Mouse (Mus musculus) kidney, adult 2 months (tissue): ENCODE measurements around the gene Capzb. TPM values are rescaled to one million over a fixed set of nuclear protein-coding genes. Genes with fewer than 3 reads are reported as not detected.
A peak's percentile ranks its signal among the peaks of the same experiment; 100 is the strongest.

Experiments
- DNase-seq: peaks from one replicate; pipeline ENCODE4 v3.0.0; 2021
- H3K27ac ChIP-seq: fragments of 200-500 bp; 2 replicates; pipeline ENCODE4 v1.5.1; 2012; ENCODE audit warnings: low read depth, low read length, control low read depth, inconsistent platforms; ENCODE audit not compliant: insufficient read depth
- H3K27me3 ChIP-seq: fragments of 200-500 bp; replicated peaks from 2 replicates; pipeline ENCODE4 v1.6.1; 2012; ENCODE audit warnings: mild to moderate bottlenecking, moderate library complexity, low read length, inconsistent platforms; ENCODE audit not compliant: control insufficient read depth, insufficient read depth
- H3K36me3 ChIP-seq: fragments of 200-500 bp; 2 replicates; pipeline ENCODE4 v1.6.1; 2012; ENCODE audit warnings: mild to moderate bottlenecking, moderate library complexity, low read length, inconsistent platforms; ENCODE audit not compliant: control insufficient read depth, insufficient read depth
- H3K4me1 ChIP-seq: fragments of 200-500 bp; 2 replicates; pipeline ENCODE4 v1.6.1; 2011; ENCODE audit warnings: low read length; ENCODE audit not compliant: control insufficient read depth, insufficient read depth
- H3K4me3 ChIP-seq: fragments of 200-500 bp; 2 replicates; pipeline ENCODE4 v1.5.1; 2011; ENCODE audit warnings: mild to moderate bottlenecking, low read depth, low read length, control low read depth; ENCODE audit not compliant: insufficient read depth
- CTCF ChIP-seq: fragments of 200-500 bp; conservative IDR thresholded peaks from 2 replicates; pipeline ENCODE4 v1.5.1; 2011; ENCODE audit warnings: low read depth, mild to moderate bottlenecking, control low read depth, low read length, moderate library complexity, mixed read lengths; ENCODE audit not compliant: insufficient read depth, insufficient read length
- POLR2A ChIP-seq: fragments of 200-500 bp; IDR thresholded peaks from one replicate; pipeline ENCODE4 v1.6.1; 2011; ENCODE audit warnings: low read depth, low read length, control low read depth
- WGBS: fragments of 180-500 bp; shearing (Covaris S2); methylation state at CpG from one replicate; pipeline ENCODE4 v1.1.7; 2018; 5-methylcytosine and 5-hydroxymethylcytosine counted together
- polyA plus RNA-seq: library from polyadenylated mRNA; depleted of rRNA; stranded (reverse); fragments of >200 nt; gene quantifications from 2 replicates; pipeline ENCODE4 v1.2.3, GENCODE M21; 2012

Gene Capzb
- polyA plus RNA-seq, 1 experiment: 134 TPM

DNA sequence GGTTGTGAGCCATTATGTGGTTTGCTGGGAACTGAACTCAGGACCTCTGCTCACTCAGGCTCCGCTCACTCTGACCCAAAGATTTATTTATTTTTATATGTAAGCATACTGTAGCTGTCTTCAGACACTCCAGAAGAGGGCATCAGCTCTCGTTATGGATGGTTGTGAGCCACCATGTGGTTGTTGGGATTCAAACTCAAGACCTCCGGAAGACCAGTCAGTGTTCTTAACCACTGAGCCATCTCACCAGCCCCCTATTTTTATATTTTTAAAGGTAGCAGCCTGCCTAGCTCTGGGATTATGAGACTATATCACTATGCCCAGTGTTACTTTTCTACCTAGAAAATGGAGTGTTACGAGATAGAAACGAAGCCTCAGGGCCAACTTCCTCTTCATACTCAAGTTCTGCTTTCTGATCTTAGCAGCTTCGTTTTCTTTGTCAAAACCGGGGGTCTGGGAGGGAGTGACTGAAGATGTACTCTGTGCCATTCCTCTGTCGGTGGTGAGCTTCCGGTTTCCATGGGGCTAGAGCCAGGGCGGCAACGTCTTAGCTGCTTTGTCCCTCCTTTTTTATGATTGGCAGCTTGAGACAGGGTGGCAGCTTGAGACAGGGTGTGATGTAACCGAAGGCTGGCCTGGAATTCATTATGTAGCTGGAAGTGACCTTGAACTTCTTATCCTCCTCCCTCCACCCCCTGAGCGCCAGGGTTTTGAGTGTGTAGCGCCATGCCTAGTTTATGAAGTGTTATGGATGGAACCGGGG, 23.5 kb upstream of the Capzb start:
- DNase-seq: peak; percentile 32
- Histone ChIP-seq H3K4me1 (no peaks in the 10 kb centered on the region), H3K4me3 (no peak overlapping the region), H3K36me3 (no peaks in the 10 kb centered on the region), H3K27me3 (no peaks in the 10 kb centered on the region), H3K27ac (no peak overlapping the region)
- 68% methylated on average over 15 of the region's 15 CpGs for WGBS
- TF ChIP-seq CTCF (no peak), POLR2A (no peak)

DNA sequence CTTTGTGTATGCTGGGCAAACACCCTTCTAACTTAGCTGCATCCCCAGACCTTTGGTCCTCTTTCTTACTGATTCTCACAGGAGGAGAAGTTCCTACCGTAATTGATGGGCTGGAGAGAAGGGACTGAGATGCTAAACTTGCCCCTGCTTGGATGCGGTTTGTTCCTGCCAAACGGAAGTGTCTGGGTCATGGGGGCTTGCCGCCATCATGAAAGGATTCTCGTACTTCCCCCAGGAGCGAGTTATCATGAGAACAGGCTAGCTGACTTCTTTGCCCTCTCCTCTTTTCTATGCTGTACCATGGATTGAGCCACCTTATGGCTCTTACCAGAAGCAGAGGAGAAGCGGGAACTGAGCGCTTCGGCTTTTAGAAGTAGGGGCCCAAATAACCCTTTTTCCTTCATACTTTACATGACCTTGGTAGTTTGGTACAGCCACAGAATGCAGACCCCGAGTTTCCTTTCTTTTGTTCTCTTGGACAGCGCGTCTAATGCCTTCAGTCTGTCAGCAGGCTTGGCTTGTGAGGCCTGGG, 22.9 kb upstream of the Capzb start:
- H3K27me3 ChIP-seq: no peaks in the 10 kb centered on the region
- WGBS: 85% methylated on average over 12 of the region's 12 CpGs
- no peak for DNase-seq
- H3K27ac ChIP-seq: no peak overlapping the region
- no peak for TF ChIP-seq POLR2A
- no peak for TF ChIP-seq CTCF
- no peak overlapping the region for H3K4me3 ChIP-seq
- no peaks in the 10 kb centered on the region for H3K36me3 ChIP-seq
- peaks cover 3% of the 10 kb centered on the region; the same call in 1 of the 2 replicates for H3K4me1 ChIP-seq

DNA sequence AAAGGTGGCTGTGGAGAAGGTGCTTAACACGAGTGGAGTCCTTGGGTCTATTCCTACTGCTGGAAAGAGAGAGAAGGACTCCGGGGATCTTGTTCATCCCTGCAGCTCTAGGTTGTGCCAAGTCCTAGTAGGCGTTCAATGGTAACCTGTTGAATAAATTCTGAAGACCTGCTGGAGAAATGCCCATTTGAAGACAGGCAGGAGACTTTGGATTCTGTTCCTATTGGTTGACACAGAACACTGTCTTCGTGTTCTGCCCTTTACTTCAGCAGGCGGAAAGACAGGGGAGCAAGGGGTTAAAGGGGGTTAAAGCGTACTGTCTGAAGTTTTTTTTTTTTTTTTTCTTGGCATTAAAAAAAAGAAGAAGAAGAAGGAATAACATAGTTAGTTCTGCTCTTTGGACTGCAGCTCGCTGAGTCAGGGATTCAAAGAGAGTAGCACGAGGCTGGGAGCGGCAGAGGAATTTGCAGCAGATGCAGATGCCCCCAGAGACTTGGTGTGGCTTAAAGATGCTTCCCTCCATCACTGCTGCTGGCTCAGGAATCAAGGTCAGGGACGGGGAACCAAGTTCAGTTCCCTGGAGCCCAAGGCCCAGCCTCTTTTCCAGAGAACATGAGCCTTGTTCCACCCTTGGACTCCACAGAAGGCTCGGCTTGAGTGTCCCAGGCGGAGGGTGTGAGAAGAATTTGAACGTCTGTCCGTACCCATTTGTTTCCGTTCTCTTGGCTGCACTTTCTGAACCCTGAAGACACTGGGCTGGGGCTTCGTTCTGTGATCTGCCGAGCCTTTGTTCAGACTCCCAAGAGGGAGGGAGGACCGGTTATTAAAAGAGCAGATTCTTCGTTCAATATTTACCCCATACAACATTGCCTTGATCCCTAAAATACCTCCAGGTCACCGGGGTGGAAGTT, 17.4 kb upstream of the Capzb start:
- TF ChIP-seq CTCF (no peak), POLR2A (no peak)
- peak overlapping the region; percentile 49 for H3K27ac ChIP-seq
- WGBS: 26% methylated on average over 20 of the region's 20 CpGs
- H3K27me3 ChIP-seq: no peaks in the 10 kb centered on the region
- no peak overlapping the region for H3K4me3 ChIP-seq
- DNase-seq: peak; percentile 88
- no peaks in the 10 kb centered on the region for H3K36me3 ChIP-seq
- H3K4me1 ChIP-seq: peaks cover 10% of the 10 kb centered on the region; the same call in 1 of the 2 replicates

DNA sequence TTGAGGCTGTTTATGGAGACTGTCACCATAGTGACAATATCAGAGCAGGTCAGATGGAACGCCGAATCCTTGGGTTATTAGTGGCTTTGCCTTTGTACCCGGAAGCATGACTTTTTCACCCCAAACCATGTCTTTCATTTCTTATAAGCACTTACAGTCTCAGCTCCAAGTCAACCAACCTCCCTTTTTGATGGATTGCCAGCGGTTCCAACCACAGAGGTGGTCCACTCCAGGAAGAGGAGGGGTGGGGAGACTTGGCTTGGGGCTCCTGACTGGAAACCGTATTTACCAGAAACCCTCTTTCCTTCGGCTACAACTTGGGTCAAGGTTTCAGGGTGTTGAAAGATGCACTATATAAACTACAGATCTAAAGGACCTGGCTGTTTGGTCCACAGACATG, 16.7 kb upstream of the Capzb start:
- no peaks in the 10 kb centered on the region for H3K27me3 ChIP-seq
- peak overlapping the region; percentile 49 for H3K27ac ChIP-seq
- H3K4me3 ChIP-seq: no peak overlapping the region
- 32% methylated on average over 6 of the region's 6 CpGs for WGBS
- peaks cover 10% of the 10 kb centered on the region; the same call in 1 of the 2 replicates for H3K4me1 ChIP-seq
- no peak for TF ChIP-seq POLR2A
- no peak for TF ChIP-seq CTCF
- peak; percentile 67 for DNase-seq
- H3K36me3 ChIP-seq: no peaks in the 10 kb centered on the region

DNA sequence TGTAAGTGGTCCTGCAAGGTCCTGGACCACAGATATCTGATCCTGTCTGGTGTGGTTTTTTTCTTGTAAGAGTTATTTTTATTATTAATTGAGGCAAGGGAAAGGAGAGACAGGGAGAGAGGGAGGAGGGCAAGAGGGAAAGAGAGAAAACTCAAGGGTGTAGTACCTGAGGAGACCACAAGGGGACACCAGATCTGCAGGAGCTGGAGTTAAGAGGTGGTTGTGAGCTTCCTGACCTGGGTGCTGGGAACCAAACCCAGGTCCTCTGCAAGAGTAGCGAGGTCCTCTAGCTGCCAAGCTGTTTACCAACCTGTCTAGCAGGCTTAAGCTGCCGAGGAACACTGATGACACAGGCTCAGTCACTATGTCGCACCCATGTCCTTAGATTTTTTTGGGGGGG, 14.8 kb upstream of the Capzb start:
- TF ChIP-seq POLR2A (no peak), CTCF (peak; percentile 32; the same call in 1 of the 2 replicates)
- Histone ChIP-seq H3K36me3 (no peaks in the 10 kb centered on the region), H3K4me1 (peaks cover 10% of the 10 kb centered on the region; the same call in 1 of the 2 replicates), H3K27ac (no peak overlapping the region), H3K27me3 (no peaks in the 10 kb centered on the region), H3K4me3 (no peak overlapping the region)
- 98% methylated on average over 3 of the region's 3 CpGs for WGBS
- no peak for DNase-seq

DNA sequence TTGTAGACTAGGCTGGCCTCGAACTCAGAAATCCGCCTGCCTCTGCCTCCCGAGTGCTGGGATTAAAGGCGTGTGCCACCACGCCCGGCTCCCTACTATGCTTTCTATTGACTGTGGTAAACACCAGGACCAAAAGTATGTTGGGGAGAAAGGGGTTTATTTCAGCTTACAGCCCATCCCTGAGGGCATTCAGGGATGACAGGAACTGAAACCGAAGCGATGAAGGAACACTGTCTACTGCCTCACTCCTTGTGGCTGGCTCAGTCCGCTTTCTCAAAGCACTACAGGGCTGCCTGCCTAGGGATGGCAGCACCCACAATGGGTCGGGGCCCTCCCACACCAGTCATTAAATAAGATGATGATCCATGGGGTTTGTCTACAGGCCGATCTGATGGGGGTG, 14.3 kb upstream of the Capzb start:
- no peak for DNase-seq
- no peaks in the 10 kb centered on the region for H3K36me3 ChIP-seq
- H3K27me3 ChIP-seq: no peaks in the 10 kb centered on the region
- H3K27ac ChIP-seq: no peak overlapping the region
- no peak for TF ChIP-seq CTCF
- no peak for TF ChIP-seq POLR2A
- H3K4me3 ChIP-seq: no peak overlapping the region
- 97% methylated on average over 11 of the region's 11 CpGs for WGBS
- peaks cover 10% of the 10 kb centered on the region; the same call in 1 of the 2 replicates for H3K4me1 ChIP-seq

DNA sequence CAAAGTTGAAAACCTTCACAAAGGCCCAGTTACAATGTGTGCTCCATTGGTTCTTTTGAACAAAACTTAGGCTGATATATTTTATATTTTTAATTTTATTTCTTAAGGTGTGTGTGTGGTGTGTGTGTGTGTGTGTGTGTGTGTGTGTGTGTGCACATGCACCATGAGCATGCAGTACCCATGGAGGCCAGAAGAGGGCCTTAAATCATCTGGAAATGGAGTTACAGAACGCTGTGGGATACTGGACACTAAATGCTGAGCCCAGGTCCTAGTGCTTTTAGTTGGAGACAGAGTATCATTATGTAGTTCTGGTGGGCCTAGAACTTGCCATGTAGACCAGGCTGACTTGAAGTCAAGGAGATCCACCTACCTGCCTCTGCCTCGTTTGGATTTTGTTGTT, 13.5 kb upstream of the Capzb start:
- no peak for DNase-seq
- TF ChIP-seq POLR2A: no peak
- TF ChIP-seq CTCF: no peak
- WGBS: 83% methylated on average over 2 of the region's 2 CpGs

More for the DNA sequence above, 13.5 kb upstream of the Capzb start:
- Histone ChIP-seq H3K27ac (no peak overlapping the region), H3K36me3 (no peaks in the 10 kb centered on the region), H3K4me1 (peaks cover 10% of the 10 kb centered on the region; the same call in 1 of the 2 replicates), H3K4me3 (no peak overlapping the region), H3K27me3 (no peaks in the 10 kb centered on the region)
